Mouse (Mus musculus): ENCODE measurements around the gene Ubald1. TPM values are rescaled to one million over a fixed set of nuclear protein-coding genes. Genes with fewer than 3 reads are reported as not detected.

Gene Ubald1
- total RNA-seq (2022), result 10 to 100 TPM; 76.3 to 89.8 (median 82.7) TPM

DNA sequence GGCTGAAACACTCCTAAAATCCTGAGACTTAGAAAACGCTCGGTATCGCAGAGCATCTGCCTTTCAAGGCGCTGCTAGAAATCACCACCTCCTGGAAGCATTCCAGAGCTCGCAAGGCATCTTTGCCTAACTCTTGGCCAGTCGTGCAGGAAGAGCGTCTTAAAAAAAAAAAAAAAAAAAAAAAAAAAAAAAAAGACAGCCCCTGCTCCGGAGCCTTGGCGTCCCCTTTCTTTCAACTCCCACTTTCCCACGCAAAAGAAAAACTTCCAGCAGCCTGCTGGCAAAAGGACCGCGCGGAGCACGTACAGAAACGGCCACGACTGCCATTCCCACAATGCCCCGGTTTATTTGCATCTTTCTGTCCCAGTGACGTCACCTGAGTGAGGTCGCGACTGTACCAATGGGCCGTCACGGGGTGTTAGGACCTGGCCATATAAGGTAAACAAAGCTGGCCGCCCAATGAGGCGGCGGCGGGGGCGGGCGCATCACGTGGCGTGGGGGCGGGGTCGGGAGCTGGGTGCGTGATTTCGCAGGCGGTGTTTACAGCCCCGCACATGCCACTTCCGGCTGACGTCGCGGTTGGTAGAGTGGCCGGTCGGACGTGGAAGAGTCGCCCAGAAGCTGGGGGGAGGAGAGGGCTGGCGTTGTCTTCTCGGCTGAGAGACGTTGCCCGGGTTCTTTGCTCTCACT is at the start of gene Ubald1:
TSS of gene Ubald1 (minus strand) at position 180 of the 690 bp plus-strand sequence.
- peak; percentile 98 to 99 for DNase-seq (ENCODE audit: low spot score in 2 of 2)

DNA sequence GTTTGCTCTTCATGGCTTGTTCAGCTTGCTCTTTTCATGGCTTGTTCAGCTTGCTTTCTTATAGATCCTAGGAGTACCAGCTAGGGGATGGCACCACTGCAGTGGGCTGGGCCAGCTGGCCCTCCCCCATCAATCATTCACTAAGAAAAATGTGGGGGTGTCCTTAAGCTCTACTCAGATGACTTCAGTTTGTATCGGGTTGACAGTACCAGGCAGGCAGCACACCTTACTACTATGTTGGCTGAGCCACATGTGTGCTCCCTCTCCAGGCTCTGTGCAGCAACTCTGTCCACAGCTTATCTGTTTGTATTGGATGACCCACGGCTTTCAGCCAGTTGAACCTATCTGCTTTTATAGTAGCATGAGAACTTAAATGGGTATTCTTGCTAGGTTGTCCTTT is 48.4 kb upstream of the Ubald1 start:
- DNase-seq (ENCODE audit: low spot score in 2 of 2), result no peak

DNA sequence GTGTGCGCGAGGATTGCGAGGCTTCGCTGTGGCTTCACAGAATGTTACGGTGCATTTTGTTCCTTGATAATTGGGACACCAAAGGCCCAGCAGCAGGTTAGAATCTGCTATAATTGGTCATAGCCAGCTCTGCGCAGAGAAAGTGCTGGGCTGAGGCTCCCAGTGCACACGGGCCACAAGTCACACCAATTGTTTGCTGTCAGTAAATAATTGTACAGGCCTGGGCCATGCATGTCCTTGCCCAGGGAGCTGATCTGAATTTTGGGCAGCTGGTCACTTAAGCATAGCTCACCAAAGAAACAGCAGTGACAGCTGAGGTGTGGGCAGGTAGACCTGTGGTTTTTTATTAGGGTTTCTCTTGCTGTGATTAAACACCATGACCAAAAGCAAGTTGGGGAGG is 47.9 kb upstream of the Ubald1 start:
- no peak for DNase-seq (ENCODE audit: low spot score in 2 of 2)

DNA sequence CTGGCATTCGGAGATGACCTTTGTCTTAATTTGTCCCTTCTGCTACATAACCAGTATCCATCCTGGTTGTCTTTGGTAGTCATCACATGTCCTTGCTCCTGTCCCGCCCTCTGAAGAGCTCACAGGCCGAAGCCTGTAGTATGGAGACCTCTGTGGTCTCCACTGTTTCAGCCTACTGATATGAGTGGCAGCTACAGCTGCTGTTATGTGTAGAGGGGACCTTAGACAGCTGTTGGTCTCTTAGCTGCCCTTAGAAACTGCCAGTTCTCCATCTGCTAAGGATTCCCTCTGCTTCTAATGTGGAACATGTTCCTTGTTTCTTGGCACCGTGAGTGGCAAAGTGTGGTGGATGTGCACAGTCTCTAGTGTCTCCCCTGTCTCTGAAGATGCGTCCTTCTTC is 43.9 kb upstream of the Ubald1 start:
- no peak for DNase-seq (ENCODE audit: low spot score in 2 of 2)

DNA sequence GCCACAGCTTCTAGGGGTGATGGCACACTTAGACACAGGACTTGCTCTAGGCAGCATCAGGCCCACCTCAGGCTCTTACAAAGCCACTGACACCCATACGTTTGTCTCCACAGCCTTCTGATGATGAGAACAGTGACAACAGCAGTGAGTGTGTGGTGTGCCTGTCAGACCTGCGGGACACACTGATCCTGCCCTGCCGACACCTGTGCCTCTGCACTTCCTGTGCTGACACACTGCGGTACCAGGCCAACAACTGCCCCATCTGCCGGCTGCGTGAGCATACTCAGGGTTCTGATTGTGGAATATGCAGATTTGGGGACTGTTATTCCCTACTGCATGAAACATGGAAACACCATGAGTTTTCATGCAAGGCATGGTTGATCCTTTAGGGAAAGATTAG is 42.4 kb upstream of the Ubald1 start:
- no peak for DNase-seq (ENCODE audit: low spot score in 2 of 2)

DNA sequence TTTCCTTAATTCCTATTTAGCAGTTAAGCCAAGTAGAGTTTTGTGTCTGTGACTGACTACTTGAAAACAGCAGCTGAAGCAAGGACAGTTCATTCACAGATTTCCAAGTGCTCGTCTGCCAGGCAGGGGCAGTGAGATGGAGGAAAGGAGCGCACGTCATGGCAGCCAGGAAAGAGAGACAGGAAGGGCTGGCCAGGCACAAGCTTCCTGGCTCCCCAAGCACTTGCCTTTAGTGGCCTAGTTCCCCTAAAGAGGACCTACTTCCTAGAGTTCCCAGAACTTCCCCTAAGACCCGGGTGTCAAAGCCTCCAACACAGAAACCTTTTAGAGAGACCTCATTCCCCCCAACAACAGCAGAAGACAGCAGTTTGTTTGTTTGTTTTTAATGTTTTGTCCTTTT is 40.4 kb upstream of the Ubald1 start:
- DNase-seq (ENCODE audit: low spot score in 2 of 2), result no peak

DNA sequence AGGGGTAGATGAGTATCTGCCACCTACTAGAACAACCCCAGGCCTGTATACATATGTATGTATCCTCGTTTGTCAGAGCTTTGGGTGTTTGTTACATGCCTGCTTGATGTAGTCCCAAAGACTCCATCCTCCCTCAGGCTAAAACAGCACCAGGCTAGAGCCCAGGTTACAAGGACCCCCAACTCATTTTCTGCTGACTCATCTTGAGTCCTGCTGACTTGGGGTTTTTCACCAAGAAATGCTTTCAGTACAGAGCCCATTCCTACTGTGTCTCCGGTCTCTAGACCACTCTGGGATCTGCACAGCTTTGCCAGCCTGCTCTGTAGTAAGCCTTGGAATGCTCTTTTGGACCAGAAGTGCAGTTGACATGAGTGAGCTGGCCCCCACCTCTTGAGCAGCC is 36.5 kb upstream of the Ubald1 start:
- no peak for DNase-seq (ENCODE audit: low spot score in 2 of 2)

DNA sequence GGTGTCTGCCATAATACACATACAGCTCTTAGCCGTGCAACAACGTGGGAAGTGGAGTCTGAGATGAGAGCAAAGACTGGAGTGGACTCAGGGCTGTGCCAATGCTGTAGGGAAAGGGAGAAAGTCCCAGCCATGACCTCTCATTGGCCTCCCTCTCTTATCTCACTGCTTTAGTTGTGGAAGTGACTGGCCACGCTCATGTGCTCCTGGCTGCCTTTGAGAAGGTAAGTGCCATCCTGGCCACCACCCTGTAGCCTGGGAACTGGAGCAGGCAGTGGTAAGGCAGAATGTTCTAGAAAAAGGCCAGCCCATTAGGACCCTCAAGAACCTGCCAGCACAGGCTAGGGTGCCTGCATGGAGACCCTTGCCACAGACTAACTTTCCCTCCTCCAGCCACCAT is 35.8 kb upstream of the Ubald1 start:
- DNase-seq (ENCODE audit: low spot score in 2 of 2), result no peak

DNA sequence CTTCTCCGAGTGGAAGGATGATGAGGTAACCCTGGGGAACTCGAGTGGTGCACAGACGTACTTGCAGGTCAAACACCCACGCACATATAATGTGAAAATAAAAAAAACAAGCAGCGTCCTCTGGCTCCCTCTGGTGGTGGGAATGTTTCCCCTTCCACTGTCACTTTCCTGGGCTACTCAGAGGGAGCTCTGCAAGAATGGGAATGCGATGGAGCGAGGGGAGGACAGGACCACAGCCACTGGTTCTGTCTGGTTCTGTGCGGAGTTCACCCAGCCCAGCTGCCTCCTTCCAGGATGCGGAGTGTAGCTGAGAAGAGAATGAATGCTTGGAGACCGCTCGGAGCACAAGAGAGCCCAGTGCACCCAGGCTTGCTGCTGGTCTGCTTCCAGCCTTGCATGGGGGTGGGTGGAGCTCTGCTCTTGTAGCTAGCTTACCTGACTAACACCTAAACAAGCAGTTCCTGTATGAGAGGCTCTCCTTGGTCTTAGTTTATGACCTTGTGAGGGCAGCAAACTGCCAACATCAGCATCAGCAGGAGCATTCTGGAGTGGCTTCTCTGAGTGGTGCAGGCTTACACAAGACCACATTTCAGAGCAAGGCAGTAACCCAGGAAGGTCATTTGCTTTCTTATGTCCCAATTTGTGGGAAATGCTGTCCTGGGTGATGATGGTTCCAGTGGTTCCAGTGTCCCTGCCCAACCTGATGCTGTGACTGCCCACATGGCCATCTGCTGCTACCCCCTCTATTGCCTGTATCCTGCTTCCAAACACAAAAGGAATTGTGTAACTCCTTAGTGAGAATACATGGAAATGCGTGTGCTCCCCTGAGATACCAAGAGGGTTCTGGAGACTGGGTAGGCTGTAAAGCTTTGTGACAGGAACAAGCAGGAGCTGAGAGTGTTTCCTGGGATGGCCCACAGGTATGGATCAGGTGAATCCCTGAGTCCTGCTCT is 33.9 kb upstream of the Ubald1 start:
- peak; percentile 82 to 90 for DNase-seq (ENCODE audit: low spot score in 2 of 2)

DNA sequence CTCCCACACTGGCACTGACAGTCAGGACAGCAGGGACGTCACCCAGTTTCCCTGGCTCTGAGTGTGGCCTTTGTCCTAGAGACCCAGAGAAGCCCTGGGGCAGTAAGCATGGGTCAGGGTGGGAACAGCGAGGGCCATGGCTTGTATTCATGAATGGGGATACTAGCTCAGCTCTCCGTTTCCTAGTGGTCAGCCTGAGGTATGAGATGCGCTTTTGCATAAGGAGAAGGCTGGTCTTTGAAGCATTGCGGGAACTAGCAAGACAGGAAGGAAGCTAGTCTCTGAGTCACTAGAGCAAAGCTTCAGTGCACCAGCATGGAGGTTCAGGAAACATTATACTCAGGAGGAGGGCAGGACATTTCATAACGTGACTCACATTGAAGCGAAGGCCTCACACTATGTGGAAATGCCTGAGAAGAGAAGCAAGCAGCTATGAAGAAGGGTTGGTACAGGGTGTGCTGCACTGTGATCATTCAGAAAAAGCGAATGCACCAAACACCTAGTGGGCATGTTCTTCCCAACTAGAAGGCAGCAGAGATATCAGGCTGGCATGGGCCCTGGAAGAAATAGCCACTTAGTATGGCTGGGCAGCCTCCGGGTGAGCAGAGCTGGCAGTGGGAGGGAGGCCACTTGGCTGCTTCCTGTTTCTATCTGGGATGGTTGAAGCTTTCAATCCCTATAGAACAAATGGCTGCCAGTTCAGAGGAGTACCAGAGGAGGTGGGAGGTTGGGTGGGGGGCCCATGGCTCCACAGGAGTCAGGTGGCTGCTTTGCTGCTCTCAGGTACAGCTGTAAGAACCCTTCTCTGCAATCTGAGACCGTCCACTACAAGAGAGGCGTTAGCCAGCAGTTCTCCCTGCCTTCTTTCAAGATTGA is 33.0 kb upstream of the Ubald1 start:
- no peak for DNase-seq (ENCODE audit: low spot score in 2 of 2)

DNA sequence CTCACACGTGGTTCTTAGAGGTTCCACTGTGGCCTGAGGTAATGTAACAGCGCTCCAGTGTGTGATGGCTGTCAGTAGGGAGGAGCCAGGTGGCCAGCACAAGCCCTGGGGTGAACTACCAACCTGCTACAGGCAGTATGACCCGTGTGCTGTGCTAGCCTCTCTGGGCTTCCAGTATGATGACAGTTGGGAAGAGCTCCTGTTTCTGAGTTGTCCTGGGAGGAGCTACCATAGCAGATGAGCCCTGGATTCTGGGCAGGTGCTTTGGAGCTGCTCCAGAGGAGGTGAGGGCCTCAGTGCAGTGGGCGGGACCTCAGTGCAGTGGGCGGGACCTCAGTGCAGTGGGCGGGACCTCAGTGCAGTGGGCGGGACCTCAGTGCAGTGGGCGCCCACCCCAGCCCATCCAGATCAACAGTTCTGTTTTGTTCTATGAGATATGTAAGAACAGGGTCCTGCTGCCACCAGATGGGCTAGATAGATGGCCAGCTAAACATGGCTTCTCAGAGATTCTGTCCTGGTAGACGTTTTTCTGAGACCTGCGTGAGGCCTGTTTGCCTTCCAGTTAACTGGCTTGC is 32.0 kb upstream of the Ubald1 start:
- no peak for DNase-seq (ENCODE audit: low spot score in 2 of 2)

DNA sequence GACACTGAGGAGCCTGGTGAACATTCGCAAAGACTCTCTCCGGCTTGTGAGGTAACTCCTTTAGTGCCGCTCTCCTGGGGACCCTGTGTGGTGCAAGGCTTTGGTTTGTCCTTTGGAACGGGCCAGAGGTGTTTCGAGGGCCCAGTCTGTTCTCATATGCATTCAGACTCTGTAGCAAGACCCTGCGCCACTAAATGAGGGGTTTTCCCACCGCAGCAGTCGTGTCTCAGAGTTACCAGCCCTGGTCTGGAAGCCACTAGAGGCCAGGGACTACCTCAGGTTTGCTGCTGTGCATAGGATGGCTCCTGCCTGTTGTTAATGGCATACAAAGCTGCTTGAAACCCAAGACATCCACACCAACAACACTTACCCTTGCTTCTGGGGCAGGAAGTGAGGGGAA is 30.6 kb upstream of the Ubald1 start:
- no peak for DNase-seq (ENCODE audit: low spot score in 2 of 2)

DNA sequence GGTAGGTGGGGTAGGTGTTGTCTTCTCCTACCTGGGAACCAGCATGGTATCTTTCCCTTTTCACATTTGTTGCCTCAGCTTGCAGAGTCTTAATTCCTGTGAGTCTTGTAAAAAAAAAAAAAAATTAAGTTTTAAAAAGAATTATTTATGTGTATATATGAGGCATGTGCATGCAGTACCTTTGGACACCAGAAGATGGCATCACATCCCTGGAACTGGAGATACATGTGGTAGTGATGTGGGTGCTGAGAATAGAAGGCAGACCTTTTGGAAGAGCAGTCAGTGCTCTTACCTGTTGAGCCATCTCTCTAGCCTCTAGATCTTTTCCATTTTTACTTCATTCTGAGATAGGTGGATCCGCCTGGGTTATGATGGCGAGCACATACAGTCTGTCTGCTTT is 29.6 kb upstream of the Ubald1 start:
- no peak for DNase-seq (ENCODE audit: low spot score in 2 of 2)

DNA sequence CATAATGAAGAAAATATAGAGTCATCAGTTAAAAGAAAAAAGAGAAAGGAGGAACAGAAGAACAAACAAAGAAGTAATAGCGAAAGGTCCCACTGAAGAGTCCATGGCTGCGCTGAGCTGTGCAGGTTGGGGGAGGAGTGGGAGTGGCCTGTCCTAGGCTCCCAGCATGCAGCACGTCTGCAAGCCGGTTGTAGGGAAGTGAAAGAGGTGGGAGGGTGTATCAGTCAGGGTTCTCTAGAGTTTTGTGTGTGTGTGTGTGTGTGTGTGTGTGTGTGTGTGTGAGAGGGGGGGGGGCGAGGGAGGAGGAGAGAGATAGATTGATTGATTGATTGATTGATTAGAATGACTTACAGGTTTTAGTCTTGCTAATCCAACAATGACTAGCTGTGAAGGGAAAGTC is 27.9 kb upstream of the Ubald1 start:
- no peak for DNase-seq (ENCODE audit: low spot score in 2 of 2)

DNA sequence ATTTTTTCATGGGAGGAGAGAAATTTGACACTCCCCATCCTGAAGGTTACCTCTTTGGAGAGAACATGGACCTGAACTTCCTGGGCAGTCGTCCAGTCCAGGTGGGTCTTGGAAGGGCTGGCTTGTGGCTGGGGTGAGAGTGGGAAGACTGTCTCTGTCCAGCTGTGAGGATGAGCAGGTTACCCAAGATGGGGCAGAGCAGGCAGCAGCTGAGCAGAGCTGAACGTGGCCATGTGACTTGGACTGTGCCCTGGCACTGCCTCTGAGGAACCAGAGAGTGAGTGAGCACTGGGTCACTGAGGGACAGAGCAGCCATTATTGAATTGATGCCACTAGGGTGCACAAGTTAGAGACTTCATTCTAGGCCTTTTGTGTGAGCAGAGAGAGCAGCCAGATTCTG is 27.3 kb upstream of the Ubald1 start:
- DNase-seq (ENCODE audit: low spot score in 2 of 2), result no peak

DNA sequence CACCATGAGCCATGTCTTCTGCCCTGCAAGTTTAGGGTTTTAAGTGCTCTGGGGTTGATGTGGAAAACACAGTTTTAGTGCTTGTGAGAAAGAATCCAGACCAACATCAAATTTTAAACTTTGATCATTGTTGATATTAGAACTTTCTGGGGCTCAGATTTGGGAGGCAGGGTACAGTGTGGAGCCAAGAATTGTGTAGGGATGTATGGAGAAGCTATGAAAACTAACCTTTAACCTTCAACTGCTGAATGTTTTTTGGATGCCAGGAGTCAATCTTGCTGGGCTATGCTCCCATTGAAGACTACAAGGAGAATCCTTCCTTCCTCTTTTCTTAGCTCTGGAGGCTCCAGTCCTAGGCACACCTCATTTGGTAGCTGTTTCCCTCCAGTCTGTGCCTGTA is 26.4 kb upstream of the Ubald1 start:
- no peak for DNase-seq (ENCODE audit: low spot score in 2 of 2)

DNA sequence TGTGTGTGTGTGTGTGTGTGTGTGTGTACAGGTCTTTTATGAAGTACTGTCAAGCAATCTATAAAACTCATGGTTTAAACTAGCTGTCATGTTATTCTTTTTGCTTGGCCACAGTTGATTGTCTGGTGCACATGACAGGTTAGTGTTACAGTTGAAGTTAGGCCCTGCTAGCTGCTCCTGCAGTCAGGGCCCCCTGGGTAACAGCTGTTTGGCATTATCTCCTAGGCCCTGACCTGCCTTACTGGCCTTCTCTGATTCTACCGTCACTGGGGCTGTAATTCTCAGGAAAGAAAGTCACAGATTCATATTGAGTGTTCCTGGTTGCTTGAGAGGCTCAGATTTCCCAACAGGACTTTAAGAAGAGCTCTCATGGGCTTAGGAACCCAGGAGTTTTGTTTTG is 25.5 kb upstream of the Ubald1 start:
- no peak for DNase-seq (ENCODE audit: low spot score in 2 of 2)

DNA sequence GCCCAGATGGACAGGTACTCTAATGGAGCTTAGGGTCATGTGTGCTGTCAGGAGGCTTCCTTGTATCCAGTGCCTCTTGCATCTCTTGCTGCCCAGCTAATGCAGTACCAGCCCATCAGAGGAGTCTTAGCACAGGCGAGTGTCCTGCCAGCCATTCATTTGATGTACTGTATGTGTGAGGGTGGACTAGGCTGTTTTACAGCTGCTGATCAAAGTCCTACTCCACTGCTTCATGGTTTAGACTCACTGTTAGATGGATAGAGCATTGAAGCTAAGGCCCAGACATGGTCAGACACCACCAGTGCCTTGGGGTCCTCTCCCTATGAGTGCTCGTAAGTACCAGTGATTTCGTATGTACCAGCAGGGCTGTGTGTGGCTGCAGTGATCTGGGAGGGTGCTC is 24.8 kb upstream of the Ubald1 start:
- DNase-seq (ENCODE audit: low spot score in 2 of 2), result no peak

DNA sequence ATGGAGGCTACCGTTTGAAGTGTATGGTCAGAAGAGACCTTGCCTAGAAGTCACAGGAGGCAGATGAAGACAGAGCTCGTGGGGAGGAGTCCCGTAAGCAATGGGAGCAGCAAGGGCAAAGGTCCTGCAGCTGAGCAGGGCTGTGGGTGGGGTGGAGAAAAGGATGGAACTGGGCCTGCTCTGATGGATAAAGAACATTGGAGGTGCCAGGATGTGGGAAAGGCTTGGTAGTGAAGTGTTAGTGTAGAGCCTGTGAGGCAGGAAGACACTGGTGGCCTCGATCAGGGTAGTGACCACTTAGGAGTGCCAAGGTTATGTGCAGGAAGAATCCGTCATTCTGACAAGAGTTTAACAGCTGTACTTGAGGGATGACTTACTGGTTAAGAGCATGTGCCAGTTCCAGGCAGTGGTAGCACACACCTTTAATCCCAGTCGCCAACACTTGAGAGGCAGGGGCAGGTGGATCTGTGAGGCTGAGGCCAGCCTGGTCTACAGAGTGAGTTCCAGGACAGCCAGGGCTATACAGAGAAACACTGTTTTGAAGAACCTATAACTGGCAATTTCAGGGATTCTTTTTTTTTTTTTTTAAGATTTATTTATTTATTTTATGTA is 23.5 kb upstream of the Ubald1 start:
- no peak for DNase-seq (ENCODE audit: low spot score in 2 of 2)

DNA sequence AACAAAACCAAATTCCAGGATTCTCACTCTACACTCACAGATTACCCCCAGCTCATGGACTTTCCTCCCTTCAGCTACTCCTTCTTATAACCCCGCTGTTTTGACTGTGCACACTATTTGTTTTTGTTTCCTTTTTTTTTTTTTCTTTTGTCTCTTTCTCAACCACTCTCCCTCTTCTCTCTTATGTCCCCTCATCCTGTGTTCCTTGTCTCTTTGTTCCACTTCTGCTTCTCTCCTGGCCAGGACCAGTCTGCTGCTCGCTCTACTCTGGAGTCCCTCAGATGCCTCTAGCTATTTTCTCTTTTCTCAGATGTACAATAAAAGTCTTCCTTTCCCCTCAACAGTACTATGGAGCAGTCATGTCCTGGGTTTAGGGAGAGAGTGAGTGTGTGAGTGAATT is 22.3 kb upstream of the Ubald1 start:
- no peak for DNase-seq (ENCODE audit: low spot score in 2 of 2)

DNA sequence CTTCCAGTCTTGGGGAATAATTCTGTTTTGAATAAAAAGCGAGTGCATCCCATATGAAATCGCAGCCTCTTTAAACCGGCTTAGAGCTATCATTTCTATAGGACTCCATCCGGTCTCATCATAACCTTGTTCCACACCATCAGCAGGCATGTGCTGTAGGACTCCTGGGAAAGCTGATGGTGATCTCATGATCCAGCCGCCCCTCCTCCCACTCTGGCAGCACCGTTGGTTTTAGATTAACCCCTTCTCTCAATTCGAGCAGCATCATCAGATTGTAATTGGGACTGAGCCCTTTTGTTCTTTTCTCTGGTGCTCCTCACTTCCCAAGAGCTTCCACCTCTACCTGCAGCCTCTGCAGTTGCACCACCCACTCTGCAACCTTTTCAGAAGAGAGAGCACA is 21.1 kb upstream of the Ubald1 start:
- DNase-seq (ENCODE audit: low spot score in 2 of 2), result no peak
